Comparison of ENCODE assay signal across 26 mouse cellular contexts in the genomic region with DNA sequence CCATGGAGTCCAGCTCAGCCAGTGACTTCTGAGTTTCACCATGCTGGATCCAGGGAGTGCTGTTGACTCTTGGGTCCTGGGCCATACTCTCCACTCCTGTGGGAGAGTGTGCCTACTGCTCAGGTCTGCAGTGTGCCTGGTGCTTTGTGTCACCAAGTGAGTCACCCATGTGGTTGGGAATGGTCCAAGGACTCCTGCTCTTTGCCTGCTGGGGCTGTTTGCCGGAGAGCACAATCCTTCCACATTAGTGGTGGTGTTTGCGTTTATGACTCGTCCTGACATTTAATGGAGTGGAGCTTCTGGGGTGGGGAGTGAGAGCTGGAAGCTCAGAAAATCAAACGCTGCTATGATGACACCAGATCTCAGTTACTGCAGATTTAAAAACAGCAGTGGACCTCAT. TPM values are rescaled to one million over a fixed set of nuclear protein-coding genes. Genes with fewer than 3 reads are reported as not detected.
DNase-seq lines count a peak whose midpoint lies in the region; ATAC-seq and TF ChIP-seq lines count a peak whose summit lies in the region.
"Had no signal": no experiment of that assay in that cellular context is flagged by ENCODE, and none has a peak within 500 bp of the region (broad histone marks: within the 10 kb centered on the region; RNA-seq: fewer than 3 reads in every experiment).

No protein-coding gene starts in this region.

- 0 out of 2 replicates have a peak, but pooled peaks cover 3% of the 10 kb centered on the region for H3K4me1 ChIP-seq in stomach, postnatal 0 days (replicated peaks; ENCODE audit: control insufficient read depth, insufficient read depth)
- peaks cover 22% of the 10 kb centered on the region for H3K4me1 ChIP-seq in embryonic facial prominence, embryonic 10.5 days

- H3K9me3 ChIP-seq in stomach, postnatal 0 days (ENCODE audit: control insufficient read depth, low read length) = no peaks in the 10 kb centered on the region
- no peaks in the 10 kb centered on the region for H3K9me3 ChIP-seq in embryonic facial prominence, embryonic 10.5 days
- H3K9me3 ChIP-seq: heart, embryonic 13.5 days; liver, embryonic 12.5 days; neural tube, embryonic 12.5 days had no signal

- no peak overlapping the region for H3K9ac ChIP-seq in stomach, postnatal 0 days (ENCODE audit: low read length)
- H3K9ac ChIP-seq: heart, embryonic 13.5 days; liver, embryonic 12.5 days; lung, embryonic 14.5 days; neural tube, embryonic 12.5 days had no signal

- H3K27me3 ChIP-seq in stomach, postnatal 0 days (ENCODE audit: control insufficient read depth, insufficient read depth, low read length) = no peaks in the 10 kb centered on the region
- no peaks in the 10 kb centered on the region for H3K27me3 ChIP-seq in embryonic facial prominence, embryonic 10.5 days (replicated peaks; ENCODE audit: low read depth, poor library complexity, severe bottlenecking)
- H3K27me3 ChIP-seq: heart, embryonic 13.5 days; neural tube, embryonic 12.5 days had no signal

- peak; percentile 43 for DNase-seq in gastrocnemius, adult 2 months
- no peak for DNase-seq in gastrocnemius, postnatal 4 days (ENCODE audit: low spot score in 2 of 2)
- peak; percentile 22 for DNase-seq in urinary bladder, postnatal 25 days (ENCODE audit: low spot score)
- DNase-seq in urinary bladder, postnatal 36 days (ENCODE audit: low spot score in 2 of 2) = no peak
- peak; percentile 88 for DNase-seq in adrenal gland, adult 8-10 months
- DNase-seq in stomach, postnatal 0 days (ENCODE audit: low spot score) = peak; percentile 76
- no peak for DNase-seq in spleen, postnatal 14 days (ENCODE audit: low spot score in 2 of 2)
- DNase-seq in embryonic facial prominence, embryonic 10.5 days (ENCODE audit: low spot score) = no peak
- DNase-seq: gastrocnemius, postnatal 25 days; heart, postnatal 4 days; kidney, adult 11 months; lung, embryonic 14.5 days; right cerebral cortex, postnatal 4 days; thymus, adult 18-20 months had no signal

- H3K4me3 ChIP-seq in gastrocnemius, adult 2 months = no peak overlapping the region
- no peak overlapping the region for H3K4me3 ChIP-seq in stomach, postnatal 0 days (ENCODE audit: low read depth, low read length)
- H3K4me3 ChIP-seq in embryonic facial prominence, embryonic 10.5 days = no peak overlapping the region
- H3K4me3 ChIP-seq: heart, embryonic 13.5 days; left cerebral cortex, adult 2 months; liver, embryonic 12.5 days; neural tube, embryonic 12.5 days had no signal

- no peaks in the 10 kb centered on the region for H3K36me3 ChIP-seq in stomach, postnatal 0 days (ENCODE audit: control insufficient read depth, insufficient read depth, low read length)
- no peaks in the 10 kb centered on the region for H3K36me3 ChIP-seq in embryonic facial prominence, embryonic 10.5 days (replicated peaks)
- H3K36me3 ChIP-seq: heart, embryonic 13.5 days; liver, embryonic 12.5 days; neural tube, embryonic 12.5 days had no signal

- H3K4me2 ChIP-seq in stomach, postnatal 0 days (replicated peaks; ENCODE audit: low read depth) = no peak overlapping the region
- H3K4me2 ChIP-seq: heart, embryonic 13.5 days; liver, embryonic 12.5 days; lung, embryonic 14.5 days; neural tube, embryonic 12.5 days had no signal

- TF ChIP-seq EP300 in stomach, postnatal 0 days (optimal IDR thresholded peaks at IDR 0.05) = no peak

- TF ChIP-seq CTCF in gastrocnemius, adult 2 months (IDR thresholded peaks at IDR 0.05) = no peak
- TF ChIP-seq CTCF in stomach, postnatal 0 days (IDR thresholded peaks at IDR 0.05; ENCODE audit: low read depth) = no peak

- WGBS in stomach, postnatal 0 days = 34% methylated on average over 4 of the region's 4 CpGs
- WGBS in embryonic facial prominence, embryonic 10.5 days = 80% methylated on average over 4 of the region's 4 CpGs

- H3K27ac ChIP-seq in gastrocnemius, adult 2 months = peak overlapping the region; percentile 99
- no peak overlapping the region for H3K27ac ChIP-seq in stomach, postnatal 0 days (replicated peaks)
- no peak overlapping the region for H3K27ac ChIP-seq in embryonic facial prominence, embryonic 10.5 days (replicated peaks)
- H3K27ac ChIP-seq: heart, embryonic 13.5 days; hindbrain, postnatal 0 days; kidney, postnatal 0 days; left cerebral cortex, adult 2 months; liver, embryonic 12.5 days; neural tube, embryonic 12.5 days had no signal

- intact Hi-C loops in gastrocnemius, adult 2 months (cut with DNase I) = no loop called here

- ATAC-seq in stomach, postnatal 0 days (ENCODE audit: low FRiP score, low TSS enrichment) = peak; percentile 77
- ATAC-seq: hindbrain, postnatal 0 days; liver, embryonic 12.5 days had no signal

RNA-seq across cellular contexts. Expression of a gene that starts 4.2 kb away (rescaled TPM):
- 1 to 10 TPM; 2.7 to 7.2 TPM for total RNA-seq in gastrocnemius, adult 2 months (2021)
- total RNA-seq in gastrocnemius, postnatal 4 days (2021) = 10 to 100 TPM in 1 of 2 experiments, 1 to 10 TPM in 1; 9.7 to 13.9 TPM
- total RNA-seq in adrenal gland, adult 8-10 months (2022) = 1 to 10 TPM; 2.1 to 8.6 (median 3.2) TPM
- polyA plus RNA-seq in stomach, postnatal 0 days (2015; fragmentation: Nextera tagmentation; extraction: Ambion mirVana) = 6.5 and 11.1 TPM in 2 replicates
- polyA plus RNA-seq in embryonic facial prominence, embryonic 10.5 days (2016; fragmentation: Nextera tagmentation; extraction: Ambion mirVana) = 1.5 and 2.1 TPM in 2 replicates

RNA-seq across cellular contexts. Expression of a gene that starts 57.4 kb away (rescaled TPM):
- not detected for total RNA-seq in gastrocnemius, adult 2 months (2021)
- not detected for total RNA-seq in gastrocnemius, postnatal 4 days (2021)
- not detected for total RNA-seq in adrenal gland, adult 8-10 months (2022)
- 0.04 TPM in 1 of 2 replicates, not detected in the other for polyA plus RNA-seq in stomach, postnatal 0 days (2015; fragmentation: Nextera tagmentation; extraction: Ambion mirVana)
- polyA plus RNA-seq in embryonic facial prominence, embryonic 10.5 days (2016; fragmentation: Nextera tagmentation; extraction: Ambion mirVana) = not detected in 2 replicates
- total RNA-seq: ES-E14; gastrocnemius, postnatal 25 days; heart, postnatal 4 days; hindbrain, postnatal 0 days; layer of hippocampus, adult 8-10 months; left cerebral cortex, adult 2 months; midbrain, postnatal 0 days had no signal
- polyA plus RNA-seq: cortical plate, adult 2 months; embryonic facial prominence, embryonic 14.5 days; heart, embryonic 13.5 days; hindbrain, postnatal 0 days; kidney, postnatal 0 days; limb, embryonic 11.5 days; liver, embryonic 12.5 days; lung, embryonic 14.5 days; midbrain, postnatal 0 days; neural tube, embryonic 12.5 days had no signal

Comparison
In these comparisons a context has a peak if more than half of its experiments do, and no peak if none do; other contexts are left out.
1. DNase-seq: peak in gastrocnemius, adult 2 months (single experiment), urinary bladder, postnatal 25 days (single experiment), adrenal gland, adult 8-10 months (single experiment) and stomach, postnatal 0 days (single experiment); none in gastrocnemius, postnatal 4 days (0 of 2), urinary bladder, postnatal 36 days (0 of 2), spleen, postnatal 14 days (0 of 2) and embryonic facial prominence, embryonic 10.5 days (single experiment).